Mouse (Mus musculus) midbrain, embryonic 11.5 days (tissue): ENCODE data around the gene Foxl2. TPM values are rescaled to one million over a fixed set of nuclear protein-coding genes. Genes with fewer than 3 reads are reported as not detected.
A peak's percentile ranks its signal among the peaks of the same experiment; 100 is the strongest.

ENCODE experiments used
- ATAC-seq: fragments of 200-750 bp; cut with Nextera tagmentation; 2 replicates; pipeline ENCODE4 v1.8.0; 2017; ENCODE audit warnings: moderate TSS enrichment, moderate library complexity; ENCODE audit not compliant: low FRiP score
- DNase-seq: peaks from one replicate; pipeline ENCODE4 v3.0.0; 2015; ENCODE audit warnings: low spot score; ENCODE audit errors: missing footprints
- H3K27ac ChIP-seq: fragments of 300-500 bp; sonication (generic); 2 replicates; pipeline ENCODE4 v1.5.1; 2014; ENCODE audit warnings: low read depth, low read length
- H3K27me3 ChIP-seq: fragments of 300-500 bp; sonication (generic); 2 replicates; pipeline ENCODE4 v1.6.1; 2014; ENCODE audit warnings: mild to moderate bottlenecking, low read length, moderate library complexity, mixed read lengths; ENCODE audit not compliant: control insufficient read depth, insufficient read depth
- H3K36me3 ChIP-seq: fragments of 300-500 bp; sonication (generic); 2 replicates; pipeline ENCODE4 v1.6.1; 2014; ENCODE audit warnings: mild to moderate bottlenecking, low read length, moderate library complexity, mixed read lengths; ENCODE audit not compliant: control insufficient read depth, insufficient read depth
- H3K4me1 ChIP-seq: fragments of 300-500 bp; sonication (generic); 2 replicates; pipeline ENCODE4 v1.6.1; 2014; ENCODE audit warnings: low read length; ENCODE audit not compliant: control insufficient read depth, insufficient read depth
- H3K4me2 ChIP-seq: fragments of 300-500 bp; sonication (generic); 2 replicates; pipeline ENCODE4 v1.6.1; 2014; ENCODE audit warnings: mild to moderate bottlenecking, moderate library complexity
- H3K4me3 ChIP-seq: fragments of 300-500 bp; sonication (generic); 2 replicates; pipeline ENCODE4 v1.5.1; 2014; ENCODE audit warnings: low read depth, low read length
- H3K9ac ChIP-seq: fragments of 300-500 bp; sonication (generic); 2 replicates; pipeline ENCODE4 v1.6.1; 2014; ENCODE audit warnings: low read length
- H3K9me3 ChIP-seq: fragments of 300-500 bp; sonication (generic); 2 replicates; pipeline ENCODE4 v1.6.1; 2016; ENCODE audit warnings: low read length; ENCODE audit not compliant: control insufficient read depth
- WGBS: fragments of 180-500 bp; shearing (Covaris S2); extraction: QIAGEN DNeasy Blood & Tissue Kit; methylation state at CpG from one replicate; pipeline ENCODE4 v1.1.7; 2014; 5-methylcytosine and 5-hydroxymethylcytosine counted together
- polyA plus RNA-seq: library from polyadenylated mRNA; unstranded; fragments of >200 nt; fragmentation: Nextera tagmentation; extraction: Ambion mirVana; gene quantifications from 2 replicates; pipeline ENCODE4 v1.2.1, GENCODE M21; 2014

Foxl2 gene
- polyA plus RNA-seq, 1 experiment from 2014 or later, result 2.2 TPM

GRCm38 (mm10) chr9:98952171-98953050, 2.7 kb upstream of the Foxl2 start:
- DNase-seq, result peak; percentile 96
- Histone ChIP-seq H3K36me3 (no peaks in the 10 kb centered on the region), H3K9me3 (no peaks in the 10 kb centered on the region), H3K27ac (no peak overlapping the region), H3K4me3 (peak overlapping the region; percentile 13; the same call in 1 of the 2 replicates), H3K4me1 (peaks cover 33% of the 10 kb centered on the region), H3K4me2 (peak overlapping the region; percentile 37), H3K27me3 (peaks cover 72% of the 10 kb centered on the region), H3K9ac (peak overlapping the region; percentile 4; the same call in 1 of the 2 replicates)
- ATAC-seq, result no peak
- WGBS, result under 1% methylated on average over 40 of the region's 40 CpGs

GRCm38 (mm10) chr9:98953291-98953690, 1.8 kb upstream of the Foxl2 start:
- DNase-seq, result peak; percentile 92
- Histone ChIP-seq H3K27ac (no peak overlapping the region), H3K9me3 (no peaks in the 10 kb centered on the region), H3K4me1 (peaks cover 33% of the 10 kb centered on the region), H3K4me3 (no peak overlapping the region), H3K27me3 (peaks cover 75% of the 10 kb centered on the region), H3K36me3 (no peaks in the 10 kb centered on the region), H3K9ac (no peak overlapping the region), H3K4me2 (no peak overlapping the region)
- 1% methylated on average over 4 of the region's 4 CpGs for WGBS
- ATAC-seq, result no peak

GRCm38 (mm10) chr9:98953830-98954229, 1.3 kb upstream of the Foxl2 start:
- no peaks in the 10 kb centered on the region for H3K36me3 ChIP-seq
- no peak overlapping the region for H3K4me2 ChIP-seq
- H3K4me3 ChIP-seq, result no peak overlapping the region
- H3K9ac ChIP-seq, result no peak overlapping the region
- ATAC-seq (no peak), DNase-seq (peak; percentile 92)
- no peak overlapping the region for H3K27ac ChIP-seq
- H3K4me1 ChIP-seq, result peaks cover 33% of the 10 kb centered on the region
- WGBS, result 3% methylated on average over 9 of the region's 9 CpGs
- H3K9me3 ChIP-seq, result no peaks in the 10 kb centered on the region
- peaks cover 79% of the 10 kb centered on the region for H3K27me3 ChIP-seq

GRCm38 (mm10) chr9:98954391-98955102, 541 bp upstream of the Foxl2 start:
- 2% methylated on average over 33 of the region's 33 CpGs for WGBS
- Histone ChIP-seq H3K27me3 (peaks cover 86% of the 10 kb centered on the region), H3K4me3 (peak overlapping the region; percentile 47), H3K9me3 (no peaks in the 10 kb centered on the region), H3K36me3 (no peaks in the 10 kb centered on the region), H3K27ac (no peak overlapping the region; the same call in 1 of the 2 replicates), H3K9ac (peak overlapping the region; percentile 56; the same call in 1 of the 2 replicates), H3K4me1 (peaks cover 33% of the 10 kb centered on the region), H3K4me2 (peak overlapping the region; percentile 87)
- DNase-seq, result peak; percentile 97
- ATAC-seq, result no peak

- H3K27me3 ChIP-seq, result peaks cover 90% of the 10 kb centered on the region
- H3K36me3 ChIP-seq, result no peaks in the 10 kb centered on the region
- WGBS, result under 1% methylated on average over 56 of the region's 60 CpGs
- peak; percentile 97 for DNase-seq
- ATAC-seq, result peak; percentile 14
- peaks cover 33% of the 10 kb centered on the region for H3K4me1 ChIP-seq
- H3K27ac ChIP-seq, result no peak overlapping the region
- peak overlapping the region; percentile 87 for H3K4me2 ChIP-seq
- peak overlapping the region; percentile 56 for H3K9ac ChIP-seq
- peak overlapping the region; percentile 47 for H3K4me3 ChIP-seq
- H3K9me3 ChIP-seq, result no peaks in the 10 kb centered on the region
These were observed 682 bp downstream of the Foxl2 start for GRCm38 (mm10) chr9:98955716-98956224.

GRCm38 (mm10) chr9:98956591-98957381, 1.7 kb downstream of the Foxl2 start:
- Histone ChIP-seq H3K27ac (no peak overlapping the region; the same call in 1 of the 2 replicates), H3K4me2 (peak overlapping the region; percentile 87), H3K4me3 (peak overlapping the region; percentile 47), H3K4me1 (peaks cover 33% of the 10 kb centered on the region), H3K27me3 (peaks cover 90% of the 10 kb centered on the region), H3K9me3 (no peaks in the 10 kb centered on the region), H3K9ac (peak overlapping the region; percentile 56), H3K36me3 (no peaks in the 10 kb centered on the region)
- ATAC-seq (peak; percentile 56), DNase-seq (peak; percentile 98)
- under 1% methylated on average over 74 of the region's 80 CpGs for WGBS

GRCm38 (mm10) chr9:98957751-98958351, 2.8 kb downstream of the Foxl2 start:
- H3K9me3 ChIP-seq, result no peaks in the 10 kb centered on the region
- ATAC-seq (no peak), DNase-seq (peak; percentile 97)
- under 1% methylated on average over 23 of the region's 23 CpGs for WGBS
- H3K27me3 ChIP-seq, result peaks cover 92% of the 10 kb centered on the region
- H3K4me3 ChIP-seq, result peak overlapping the region; percentile 1; the same call in 1 of the 2 replicates
- H3K9ac ChIP-seq, result no peak overlapping the region
- H3K4me1 ChIP-seq, result peaks cover 33% of the 10 kb centered on the region
- no peaks in the 10 kb centered on the region for H3K36me3 ChIP-seq
- H3K27ac ChIP-seq, result no peak overlapping the region
- no peak overlapping the region for H3K4me2 ChIP-seq

- Histone ChIP-seq H3K36me3 (no peaks in the 10 kb centered on the region), H3K27me3 (peaks cover 92% of the 10 kb centered on the region), H3K9me3 (no peaks in the 10 kb centered on the region), H3K4me3 (no peak overlapping the region), H3K4me2 (no peak overlapping the region), H3K9ac (no peak overlapping the region), H3K27ac (no peak overlapping the region), H3K4me1 (peaks cover 33% of the 10 kb centered on the region)
- ATAC-seq (no peak), DNase-seq (peak; percentile 94)
- 6% methylated on average over 6 of the region's 6 CpGs for WGBS
These were observed 3.5 kb downstream of the Foxl2 start for GRCm38 (mm10) chr9:98958628-98959027.
